Mouse (Mus musculus): ENCODE data around the gene Ankrd6.

DNA sequence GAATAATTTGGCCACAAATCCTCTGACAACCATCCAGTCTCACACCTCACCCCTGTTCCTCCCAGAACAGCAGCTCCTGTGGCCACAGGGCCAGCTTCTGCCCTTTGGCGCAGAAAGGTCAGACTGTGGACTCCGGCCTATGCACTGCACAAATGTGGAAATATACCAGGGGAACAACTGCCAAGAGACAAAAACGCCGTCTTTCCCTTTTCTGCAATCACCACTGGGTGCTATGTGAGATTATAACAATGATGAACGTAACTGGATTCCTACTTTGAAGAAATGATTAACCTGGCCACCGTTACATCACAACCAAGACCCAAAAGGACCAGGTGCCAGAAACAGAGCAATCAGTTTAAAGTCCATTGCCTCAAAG, 85.8 kb downstream of the Ankrd6 start:
- TF ChIP-seq NELFE (IDR thresholded peaks at IDR 0.05; ENCODE audit: low read depth, low read length) (no peak), GATA1 (IDR thresholded peaks at IDR 0.05; ENCODE audit: low read depth, low read length) (no peak), USF2 (IDR thresholded peaks at IDR 0.05; ENCODE audit: borderline replicate concordance in 1 of 2, insufficient read depth in 1 of 2, low read depth in 1 of 2, low read length in 2 of 2) (no peak), MYB (IDR thresholded peaks at IDR 0.05; ENCODE audit: low read depth, low read length) (no peak), ETS1 (IDR thresholded peaks at IDR 0.05; ENCODE audit: low read depth, low read length) (no peak), SMC3 (IDR thresholded peaks at IDR 0.05; ENCODE audit: low read depth, low read length) (no peak), POLR2A (IDR thresholded peaks at IDR 0.05; ENCODE audit: control insufficient read depth in 1 of 2, insufficient read depth in 1 of 2, low read depth in 1 of 2, low read length in 2 of 2, poor library complexity in 1 of 2) (no peak)
